Mouse (Mus musculus) Patski (cell line): Measurements from ENCODE around the gene Polr3f. TPM values are rescaled to one million over a fixed set of nuclear protein-coding genes. Genes with fewer than 3 reads are reported as not detected.

ENCODE experiments used
- ATAC-seq: fragments of 100-300 bp; one replicate; pipeline ENCODE4 v1.8.0; 2021
- CTCF ChIA-PET: fragments of 350-600 bp; sonication (Branson Sonifier 250); formaldehyde crosslinking; loops from one replicate; lab custom pipeline; 2022; ENCODE audit warnings: inconsistent platforms; lab: Charles Lee
- POLR2A ChIA-PET: fragments of 350-600 bp; sonication (Branson Sonifier 250); formaldehyde crosslinking; loops from one replicate; lab custom pipeline; 2022; ENCODE audit warnings: antibody characterized with exemption, inconsistent platforms; lab: Charles Lee
- DNase-seq: peaks from one replicate; pipeline ENCODE4 v3.0.0-alpha.2; 2011; ENCODE audit warnings: low read depth, low spot score
- H3K27me3 ChIP-seq: fragments of 371-371 bp; one replicate; pipeline ENCODE4 v1.5.1; 2021
- CTCF ChIP-seq: fragments of 100-300 bp; IDR thresholded peaks from one replicate; pipeline ENCODE4 v1.5.1; 2021
- in situ Hi-C: fragments of 300-500 bp; cut with MboI; formaldehyde crosslinking; loops from 3 replicates; pipeline ENCODE4 v1.11.1; 2018; ENCODE audit warnings: low pct_unique_long_range_greater_than_20kb, mixed read lengths
- polyA plus RNA-seq: library from polyadenylated mRNA; unstranded; gene quantifications from one replicate; pipeline ENCODE4 v1.2.3, GENCODE M21; 2021

Polr3f gene
- polyA plus RNA-seq, 1 experiment from 2014 or later, result 19.8 TPM

GRCm38 (mm10) chr2:144537123-144537522 lies 9.6 kb downstream of the Polr3f start:
- ChIA-PET CTCF (no interaction called here), POLR2A (no interaction called here)
- no peaks in the 10 kb centered on the region for H3K27me3 ChIP-seq
- DNase-seq (no peak), ATAC-seq (no peak)
- in situ Hi-C loops, result no loop called here
- TF ChIP-seq CTCF, result no peak

GRCm38 (mm10) chr2:144541246-144541645 lies 13.7 kb downstream of the Polr3f start:
- CTCF ChIA-PET, result interaction anchor here (1.6 kb wide), 1 partner anchor 11 kb away, joined by 5 read pairs; no protein-coding TSS in a partner anchor
- DNase-seq (no peak), ATAC-seq (no peak)
- H3K27me3 ChIP-seq, result no peaks in the 10 kb centered on the region
- in situ Hi-C loops, result no loop called here
- no peak for TF ChIP-seq CTCF
- POLR2A ChIA-PET, result interaction anchor here (1.0 kb wide), 1 partner anchor 14 kb away, joined by 3 read pairs; the partner anchor contains the start of gene Dzank1

GRCm38 (mm10) chr2:144543670-144544069 lies 16.2 kb downstream of the Polr3f start:
- TF ChIP-seq CTCF, result no peak
- CTCF ChIA-PET, result no interaction called here
- POLR2A ChIA-PET, result no interaction called here
- H3K27me3 ChIP-seq, result no peaks in the 10 kb centered on the region
- DNase-seq (no peak), ATAC-seq (no peak)
- in situ Hi-C loops, result no loop called here

GRCm38 (mm10) chr2:144544630-144545029 lies 17.1 kb downstream of the Polr3f start:
- ATAC-seq (peak; percentile 86), DNase-seq (peak; percentile 75)
- no peaks in the 10 kb centered on the region for H3K27me3 ChIP-seq
- CTCF ChIA-PET, result no interaction called here
- peak; percentile 25 for TF ChIP-seq CTCF
- POLR2A ChIA-PET, result no interaction called here
- in situ Hi-C loops, result no loop called here

- no peaks in the 10 kb centered on the region for H3K27me3 ChIP-seq
- TF ChIP-seq CTCF, result no peak
- peak; percentile 41 for ATAC-seq
- in situ Hi-C loops, result no loop called here
- ChIA-PET CTCF (no interaction called here), POLR2A (no interaction called here)
- DNase-seq, result no peak
Measured at GRCm38 (mm10) chr2:144545061-144545460, 17.5 kb downstream of the Polr3f start.

- ATAC-seq, result no peak
- in situ Hi-C loops, result no loop called here
- no peak for TF ChIP-seq CTCF
- ChIA-PET CTCF (no interaction called here), POLR2A (no interaction called here)
- DNase-seq, result peak; percentile 47
- H3K27me3 ChIP-seq, result no peaks in the 10 kb centered on the region
Measured at GRCm38 (mm10) chr2:144545481-144545880, 18.0 kb downstream of the Polr3f start.

GRCm38 (mm10) chr2:144547559-144547958 lies 20.0 kb downstream of the Polr3f start:
- POLR2A ChIA-PET, result interaction anchor here (0.8 kb wide), 1 partner anchor 9 kb away, joined by 3 read pairs; the partner anchor contains the start of gene Sec23b
- no peak for ATAC-seq
- DNase-seq, result no peak
- CTCF ChIA-PET, result interaction anchor here (0.8 to 1.1 kb wide), 2 partner anchors 14 to 26 kb away, joined by 3 read pairs; no protein-coding TSS in a partner anchor
- TF ChIP-seq CTCF, result no peak
- in situ Hi-C loops, result no loop called here
- no peaks in the 10 kb centered on the region for H3K27me3 ChIP-seq

GRCm38 (mm10) chr2:144550529-144550928 lies 23.0 kb downstream of the Polr3f start, which contains the start of gene Rbbp9:
Gene Rbbp9, minus strand, starts transcription at chr2:144550869.
- ChIA-PET POLR2A (interaction anchor here (0.8 to 1.9 kb wide), 2 partner anchors 11 to 92 kb away, joined by 3 to 4 read pairs; no protein-coding TSS in a partner anchor), CTCF (no interaction called here)
- H3K27me3 ChIP-seq, result no peaks in the 10 kb centered on the region
- in situ Hi-C loops, result no loop called here
- DNase-seq, result no peak
- no peak for TF ChIP-seq CTCF
- peak; percentile 79 for ATAC-seq

GRCm38 (mm10) chr2:144553905-144554304 lies 26.4 kb downstream of the Polr3f start:
- TF ChIP-seq CTCF, result no peak
- no peak for DNase-seq
- ChIA-PET POLR2A (interaction anchor here (0.6 kb wide), 1 partner anchor 394 kb away, joined by 4 read pairs; no protein-coding TSS in a partner anchor), CTCF (no interaction called here)
- ATAC-seq, result no peak
- H3K27me3 ChIP-seq, result no peaks in the 10 kb centered on the region
- in situ Hi-C loops, result no loop called here

GRCm38 (mm10) chr2:144555286-144555819 lies 27.8 kb downstream of the Polr3f start:
- no peaks in the 10 kb centered on the region for H3K27me3 ChIP-seq
- TF ChIP-seq CTCF, result no peak
- in situ Hi-C loops, result no loop called here
- peak; percentile 18 for ATAC-seq
- ChIA-PET CTCF (no interaction called here), POLR2A (interaction anchor here (0.5 kb wide), 1 partner anchor 19 kb away, joined by 6 read pairs; no protein-coding TSS in a partner anchor)
- DNase-seq, result no peak

- in situ Hi-C loops, result no loop called here
Measured at GRCm38 (mm10) chr2:144555820-144556552, 28.5 kb downstream of the Polr3f start, which contains the start of gene Sec23b. Gene Sec23b, plus strand, starts transcription at chr2:144556229.

More at GRCm38 (mm10) chr2:144555820-144556552, 28.5 kb downstream of the Polr3f start, which contains the start of gene Sec23b:
- CTCF ChIA-PET, result no interaction called here
- DNase-seq, result peak; percentile 86
- no peak for TF ChIP-seq CTCF
- POLR2A ChIA-PET, result interaction anchor here (0.5 to 1.4 kb wide), 2 partner anchors 9 to 18 kb away, joined by 3 to 6 read pairs; no protein-coding TSS in a partner anchor
- peak; percentile 97 for ATAC-seq
- H3K27me3 ChIP-seq, result no peaks in the 10 kb centered on the region
